ENCODE assay signal across 8 mouse cellular contexts in genomic region chr19:45748206-45748605, GRCm38 (mm10). TPM values are rescaled to one million over a fixed set of nuclear protein-coding genes. Genes with fewer than 3 reads are reported as not detected.
A peak's percentile ranks its signal among the peaks of the same experiment; 100 is the strongest.
DNase-seq lines count a peak whose midpoint lies in the region; ATAC-seq and TF ChIP-seq lines count a peak whose summit lies in the region.

No protein-coding gene starts in this region.

- ATAC-seq in liver, embryonic 11.5 days (replicated peaks; ENCODE audit: low FRiP score): no peak

- peaks cover 11% of the 10 kb centered on the region for H3K36me3 ChIP-seq in spleen, adult 2 months (ENCODE audit: control insufficient read depth, insufficient read depth, low read length)
- peaks cover 6% of the 10 kb centered on the region; the same call in 1 of the 2 replicates for H3K36me3 ChIP-seq in liver, embryonic 11.5 days (ENCODE audit: control insufficient read depth, insufficient read depth, low read length)

- 55% methylated on average over 9 of the region's 9 CpGs for WGBS in spleen, adult 2 months
- 33% methylated on average over 9 of the region's 9 CpGs for WGBS in liver, embryonic 11.5 days

- TF ChIP-seq CTCF in spleen, adult 2 months (IDR thresholded peaks at IDR 0.05; ENCODE audit: extremely low read depth, insufficient read depth, insufficient read length, insufficient replicate concordance): no peak

- H3K4me3 ChIP-seq in spleen, adult 2 months (ENCODE audit: extremely low read depth, insufficient read depth, insufficient read length): peak overlapping the region; percentile 87; the same call in 1 of the 2 replicates
- peak overlapping the region; percentile 70 for H3K4me3 ChIP-seq in liver, embryonic 11.5 days (ENCODE audit: low read depth, low read length)

- no peak for TF ChIP-seq POLR2A in spleen, adult 2 months (IDR thresholded peaks at IDR 0.05; ENCODE audit: low read depth, low read length)

- H3K9me3 ChIP-seq in liver, embryonic 11.5 days (ENCODE audit: control insufficient read depth, low read length): no peaks in the 10 kb centered on the region

- H3K27ac ChIP-seq in spleen, adult 2 months (ENCODE audit: insufficient read depth, low read length): no peak overlapping the region
- no peak overlapping the region for H3K27ac ChIP-seq in liver, embryonic 11.5 days (ENCODE audit: low read depth, low read length)

- H3K27me3 ChIP-seq in spleen, adult 2 months (ENCODE audit: control insufficient read depth, insufficient read depth, low read length): peaks cover 4% of the 10 kb centered on the region
- H3K27me3 ChIP-seq in liver, embryonic 11.5 days (replicated peaks; ENCODE audit: control insufficient read depth, insufficient read depth, low read length): peaks cover 31% of the 10 kb centered on the region

- peak overlapping the region; percentile 71 for H3K9ac ChIP-seq in liver, embryonic 11.5 days (ENCODE audit: low read depth, low read length)

- peak overlapping the region; percentile 83 for H3K4me2 ChIP-seq in liver, embryonic 11.5 days

- H3K4me1 ChIP-seq in spleen, adult 2 months (ENCODE audit: control insufficient read depth, insufficient read depth, insufficient read length): peaks cover 11% of the 10 kb centered on the region; the same call in 1 of the 2 replicates
- peaks cover 22% of the 10 kb centered on the region for H3K4me1 ChIP-seq in liver, embryonic 11.5 days (replicated peaks; ENCODE audit: control insufficient read depth, insufficient read depth, low read length)

- peak; percentile 29 for DNase-seq in cerebellum, adult 9-11 months
- DNase-seq in cerebellum, postnatal 25 days: no peak
- no peak for DNase-seq in spleen, adult 2 months (ENCODE audit: low read depth in 1 of 2, low spot score in 2 of 2)
- no peak for DNase-seq in spleen, postnatal 4 days (ENCODE audit: low spot score in 2 of 2)
- DNase-seq in liver, embryonic 11.5 days (ENCODE audit: low spot score): no peak
- no peak for DNase-seq in frontal cortex, postnatal 14 days (ENCODE audit: low spot score in 2 of 2)
- no peak for DNase-seq in ovary, postnatal 10 days (ENCODE audit: low spot score)
- DNase-seq in left cerebral cortex, adult 8-10 months (ENCODE audit: low spot score in 2 of 2): no peak

RNA-seq across cellular contexts. Expression of gene Npm3, which starts 1.2 kb away (rescaled TPM):
- polyA plus RNA-seq in spleen, adult 2 months (2012; rRNA removed): 68.2 and 85.3 TPM in 2 replicates
- 32.7 and 34.5 TPM in 2 replicates for polyA plus RNA-seq in liver, embryonic 11.5 days (2014; fragmentation: Nextera tagmentation; extraction: Ambion mirVana)
- total RNA-seq in left cerebral cortex, adult 8-10 months (2022): 1 to 10 TPM; 4.7 to 6.8 (median 5.7) TPM

RNA-seq across cellular contexts. Expression of gene Fgf8, which starts 5.5 kb away (rescaled TPM):
- 0.21 and 0.22 TPM in 2 replicates for polyA plus RNA-seq in spleen, adult 2 months (2012; rRNA removed)
- 0.32 and 0.82 TPM in 2 replicates for polyA plus RNA-seq in liver, embryonic 11.5 days (2014; fragmentation: Nextera tagmentation; extraction: Ambion mirVana)
- not detected for total RNA-seq in left cerebral cortex, adult 8-10 months (2022)

RNA-seq across cellular contexts. Expression of gene Mgea5, which starts 35.4 kb away (rescaled TPM):
- polyA plus RNA-seq in spleen, adult 2 months (2012; rRNA removed): 18.9 and 21.1 TPM in 2 replicates
- 38.9 and 39.7 TPM in 2 replicates for polyA plus RNA-seq in liver, embryonic 11.5 days (2014; fragmentation: Nextera tagmentation; extraction: Ambion mirVana)
- total RNA-seq in left cerebral cortex, adult 8-10 months (2022): 100 to 1,000 TPM; 142 to 157 (median 154) TPM
